Mouse (Mus musculus) ES-Bruce4 (cell line): ENCODE results near the gene Rplp0. TPM values are rescaled to one million over a fixed set of nuclear protein-coding genes. Genes with fewer than 3 reads are reported as not detected.

Experiments
- H3K27ac ChIP-seq: 2 replicates; pipeline ENCODE4 v1.5.1; 2012; ENCODE audit warnings: low read length, inconsistent platforms; ENCODE audit not compliant: insufficient read depth
- H3K27me3 ChIP-seq: 2 replicates; pipeline ENCODE4 v1.6.1; 2012; ENCODE audit warnings: mild to moderate bottlenecking, low read length, inconsistent platforms; ENCODE audit not compliant: control insufficient read depth, poor library complexity, insufficient read depth, severe bottlenecking
- H3K36me3 ChIP-seq: 2 replicates; pipeline ENCODE4 v1.6.1; 2012; ENCODE audit warnings: inconsistent platforms, mild to moderate bottlenecking, low read length, moderate library complexity; ENCODE audit not compliant: control insufficient read depth, poor library complexity, insufficient read depth, severe bottlenecking
- H3K4me1 ChIP-seq: one replicate; pipeline ENCODE4 v1.8.1; 2011; ENCODE audit warnings: low read length; ENCODE audit not compliant: control insufficient read depth, insufficient read depth
- H3K4me3 ChIP-seq: 2 replicates; pipeline ENCODE4 v1.5.1; 2011; ENCODE audit warnings: low read depth, mild to moderate bottlenecking, low read length
- H3K9ac ChIP-seq: 2 replicates; pipeline ENCODE4 v1.6.1; 2012; ENCODE audit warnings: low read depth, mild to moderate bottlenecking, inconsistent platforms; ENCODE audit not compliant: poor library complexity, severe bottlenecking
- H3K9me3 ChIP-seq: replicated peaks from 2 replicates; pipeline ENCODE4 v1.6.1; 2012; ENCODE audit warnings: mild to moderate bottlenecking, low read length, inconsistent platforms; ENCODE audit not compliant: control insufficient read depth, poor library complexity, insufficient read depth, severe bottlenecking
- CTCF ChIP-seq: IDR thresholded peaks from one replicate; pipeline ENCODE4 v1.8.1; 2011; ENCODE audit warnings: low read depth, low read length
- EP300 ChIP-seq: IDR thresholded peaks from 2 replicates; pipeline ENCODE4 v1.6.1; 2011; ENCODE audit warnings: low read depth, low read length; ENCODE audit not compliant: insufficient read depth
- POLR2A ChIP-seq: IDR thresholded peaks from one replicate; pipeline ENCODE4 v1.8.1; 2011; ENCODE audit warnings: low read length; ENCODE audit not compliant: insufficient read depth
- polyA plus RNA-seq: library from polyadenylated mRNA; stranded (reverse); fragments of >200 nt; gene quantifications from 2 replicates; pipeline ENCODE4 v1.2.4, GENCODE M21; 2011; ENCODE audit warnings: low read depth; ENCODE audit not compliant: missing spikeins, insufficient read depth, insufficient read length

Rplp0 gene
- polyA plus RNA-seq, 1 experiment, result 3,041 TPM

- H3K9me3 ChIP-seq, result no peaks in the 10 kb centered on the region; the same call in 1 of the 2 replicates
- H3K4me3 ChIP-seq, result no peak overlapping the region
- H3K27me3 ChIP-seq, result no peaks in the 10 kb centered on the region
- no peak overlapping the region for H3K9ac ChIP-seq
- no peak overlapping the region for H3K27ac ChIP-seq
- H3K36me3 ChIP-seq, result peaks cover 49% of the 10 kb centered on the region
- no peaks in the 10 kb centered on the region for H3K4me1 ChIP-seq
- TF ChIP-seq CTCF (no peak), EP300 (no peak), POLR2A (no peak)
Observed at GRCm38 (mm10) chr5:115578922-115579321, 19.7 kb downstream of the Rplp0 start.

- Histone ChIP-seq H3K36me3 (peaks cover 51% of the 10 kb centered on the region), H3K4me3 (no peak overlapping the region), H3K27me3 (no peaks in the 10 kb centered on the region), H3K9ac (no peak overlapping the region), H3K4me1 (no peaks in the 10 kb centered on the region), H3K9me3 (no peaks in the 10 kb centered on the region; the same call in 1 of the 2 replicates), H3K27ac (no peak overlapping the region)
- TF ChIP-seq POLR2A (no peak), EP300 (no peak), CTCF (no peak)
Observed at GRCm38 (mm10) chr5:115579363-115579762, 20.1 kb downstream of the Rplp0 start.

GRCm38 (mm10) chr5:115580229-115581001 is 21.1 kb downstream of the Rplp0 start:
- Histone ChIP-seq H3K9ac (no peak overlapping the region), H3K4me1 (no peaks in the 10 kb centered on the region), H3K9me3 (no peaks in the 10 kb centered on the region; the same call in 1 of the 2 replicates), H3K27me3 (no peaks in the 10 kb centered on the region), H3K4me3 (no peak overlapping the region), H3K27ac (no peak overlapping the region), H3K36me3 (peaks cover 46% of the 10 kb centered on the region)
- TF ChIP-seq POLR2A, result no peak

- Histone ChIP-seq H3K36me3 (peaks cover 47% of the 10 kb centered on the region), H3K4me3 (no peak overlapping the region), H3K27ac (no peak overlapping the region), H3K27me3 (no peaks in the 10 kb centered on the region), H3K9me3 (no peaks in the 10 kb centered on the region; the same call in 1 of the 2 replicates), H3K4me1 (no peaks in the 10 kb centered on the region), H3K9ac (no peak overlapping the region)
- no peak for TF ChIP-seq CTCF
- no peak for TF ChIP-seq POLR2A
- TF ChIP-seq EP300, result no peak
Observed at GRCm38 (mm10) chr5:115581662-115582061, 22.4 kb downstream of the Rplp0 start.

- no peak for TF ChIP-seq POLR2A
- TF ChIP-seq CTCF, result no peak
- no peak for TF ChIP-seq EP300
- Histone ChIP-seq H3K36me3 (peaks cover 43% of the 10 kb centered on the region), H3K9me3 (no peaks in the 10 kb centered on the region; the same call in 1 of the 2 replicates), H3K4me3 (no peak overlapping the region), H3K27ac (no peak overlapping the region), H3K4me1 (no peaks in the 10 kb centered on the region), H3K9ac (no peak overlapping the region), H3K27me3 (no peaks in the 10 kb centered on the region)
Observed at GRCm38 (mm10) chr5:115585616-115586015, 26.3 kb downstream of the Rplp0 start.

- Histone ChIP-seq H3K9me3 (no peaks in the 10 kb centered on the region; the same call in 1 of the 2 replicates), H3K4me1 (no peaks in the 10 kb centered on the region), H3K36me3 (peaks cover 43% of the 10 kb centered on the region), H3K27ac (no peak overlapping the region), H3K4me3 (no peak overlapping the region), H3K27me3 (no peaks in the 10 kb centered on the region), H3K9ac (no peak overlapping the region)
- no peak for TF ChIP-seq POLR2A
- no peak for TF ChIP-seq CTCF
- TF ChIP-seq EP300, result no peak
Observed at GRCm38 (mm10) chr5:115586166-115586565, 26.9 kb downstream of the Rplp0 start.
